Mouse (Mus musculus) cerebellum, postnatal 10 days (tissue): ENCODE measurements around the gene Thsd4.

ENCODE experiments used
- DNase-seq, 2 experiments: peaks; one replicate each; pipeline ENCODE4 v3.0.0; 2021; ENCODE audit warnings: mixed read lengths in 2 of 2

The Thsd4 gene

GRCm38 (mm10) chr9:60054951-60055350 lies 466.9 kb downstream of the Thsd4 start:
- DNase-seq = no peak

DNA sequence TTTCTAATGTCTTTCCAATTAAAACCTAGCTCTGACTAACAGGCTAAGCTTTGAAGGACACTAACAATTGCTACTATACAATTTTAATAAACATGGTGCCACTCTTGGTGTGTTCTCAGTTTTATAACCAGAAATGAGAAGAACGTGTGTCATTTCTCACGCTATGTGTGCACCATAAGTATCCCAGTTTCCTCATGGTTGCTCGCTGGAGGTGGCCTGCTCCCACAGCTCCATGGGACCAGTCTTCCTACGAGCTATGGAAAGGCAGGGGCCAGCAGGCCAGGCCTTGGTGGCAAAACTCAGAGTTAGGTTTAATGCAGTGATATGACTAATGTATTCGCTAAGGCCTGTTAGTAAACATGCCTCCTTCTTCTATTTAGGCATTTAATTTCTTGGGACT lies 468.7 kb downstream of the Thsd4 start:
- no peak for DNase-seq

- peak in 1 of 2 experiments; percentile 11 for DNase-seq
These were observed 469.4 kb downstream of the Thsd4 start for GRCm38 (mm10) chr9:60052415-60052814.

DNA sequence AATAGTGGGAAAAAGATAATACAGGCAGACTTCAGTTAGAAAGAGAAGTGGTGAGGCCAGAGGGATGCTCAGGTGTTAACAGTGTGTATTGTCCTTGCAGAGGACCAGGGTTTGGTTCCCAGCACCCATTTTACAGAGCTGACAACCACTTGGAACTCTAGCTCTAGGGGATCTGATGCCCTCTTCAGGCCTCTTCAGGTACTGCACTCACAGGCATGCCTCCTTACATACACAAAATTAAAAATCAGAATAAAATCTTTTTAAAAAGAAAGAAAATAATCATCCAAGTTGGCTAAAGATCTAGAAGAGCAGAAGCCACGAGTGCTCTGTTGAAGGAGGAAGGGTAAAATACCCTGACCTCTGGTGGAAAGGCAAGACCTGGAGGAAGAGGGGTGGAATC lies 478.7 kb downstream of the Thsd4 start:
- DNase-seq = no peak

GRCm38 (mm10) chr9:60034883-60035282 lies 487.0 kb downstream of the Thsd4 start:
- no peak for DNase-seq

GRCm38 (mm10) chr9:60027234-60027633 lies 494.6 kb downstream of the Thsd4 start:
- DNase-seq = no peak

GRCm38 (mm10) chr9:60026795-60027194 lies 495.1 kb downstream of the Thsd4 start:
- DNase-seq = no peak

DNA sequence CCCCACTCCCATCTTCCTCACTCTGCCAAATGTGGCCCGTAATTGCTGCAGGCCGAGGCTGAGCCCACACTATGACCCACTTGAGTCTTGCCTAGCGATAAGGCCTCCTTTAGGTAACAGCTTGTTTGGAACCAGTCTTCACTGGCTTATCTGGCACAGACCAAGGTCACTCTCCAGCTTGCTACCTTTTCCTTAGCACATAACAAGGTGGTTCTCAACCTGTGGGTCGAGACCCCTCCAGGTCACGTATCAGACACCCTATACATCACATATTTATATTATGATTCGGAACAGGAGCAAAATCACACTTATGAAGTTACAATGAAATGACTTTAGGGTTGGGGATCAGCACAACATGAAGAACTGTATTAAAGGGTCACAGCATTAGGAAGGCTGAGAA lies 495.9 kb downstream of the Thsd4 start:
- DNase-seq = no peak

DNA sequence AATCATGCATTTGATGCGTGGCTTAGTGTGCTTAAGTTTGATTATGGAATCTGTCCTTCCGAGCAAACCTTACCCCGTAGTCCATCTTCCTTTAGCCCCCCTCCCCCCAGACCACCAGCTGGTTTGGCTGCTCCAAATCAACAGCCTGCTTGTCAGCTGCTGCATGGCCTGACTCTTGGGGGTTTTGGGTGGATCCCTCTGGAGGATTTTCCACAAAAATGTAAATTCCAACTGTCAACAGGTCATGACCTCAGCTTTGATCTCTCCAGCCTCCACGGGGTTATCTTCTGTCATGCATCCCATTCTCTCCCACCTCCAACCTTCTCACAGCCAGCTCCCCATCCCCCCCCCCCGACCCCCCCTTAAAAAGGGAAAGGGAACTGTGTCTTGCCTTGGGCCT lies 496.9 kb downstream of the Thsd4 start:
- peak; percentile 30 to 35 for DNase-seq

DNA sequence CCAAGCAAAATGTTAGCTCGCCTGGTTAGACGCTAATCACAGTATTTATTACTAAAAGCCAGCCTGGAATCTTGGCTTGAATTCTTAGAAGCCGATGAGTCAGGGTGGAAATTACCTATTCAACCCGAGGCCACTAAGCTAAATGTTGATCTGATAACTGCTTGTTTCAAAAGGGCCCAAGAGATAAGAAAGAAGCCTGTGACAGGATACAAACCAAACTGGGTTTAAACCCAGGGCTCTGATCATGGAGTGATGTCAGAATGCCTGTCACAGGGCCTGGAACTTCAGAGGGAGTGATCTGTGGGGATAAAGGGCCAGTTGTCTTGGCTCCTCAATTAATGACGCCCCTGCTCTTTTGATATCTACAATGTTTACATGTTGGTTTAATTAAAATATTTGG lies 497.3 kb downstream of the Thsd4 start:
- no peak for DNase-seq

DNA sequence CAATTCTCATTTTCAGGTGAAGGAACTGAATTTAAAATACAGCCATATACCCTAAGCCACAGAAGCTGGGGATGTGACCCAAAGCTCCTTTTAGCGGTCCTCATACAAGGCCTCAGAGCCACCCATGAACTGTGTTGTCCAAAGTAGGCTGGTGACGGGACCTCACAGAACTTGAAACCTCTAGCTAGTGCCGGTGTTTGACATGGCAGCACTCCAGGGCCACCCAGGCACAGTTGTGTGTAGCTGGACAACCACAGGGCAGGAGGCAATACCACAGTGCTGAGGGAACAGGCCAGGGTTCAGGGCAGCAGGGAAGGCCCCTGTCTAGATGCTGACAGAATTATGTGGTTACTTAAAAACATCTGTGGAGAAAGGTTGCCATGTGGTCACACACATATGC lies 499.5 kb downstream of the Thsd4 start:
- DNase-seq = no peak

GRCm38 (mm10) chr9:60020444-60020843 lies 501.4 kb downstream of the Thsd4 start:
- no peak for DNase-seq

- DNase-seq = peak in 1 of 2 experiments; percentile 39
These were observed 511.6 kb downstream of the Thsd4 start for GRCm38 (mm10) chr9:60010285-60010684.

DNA sequence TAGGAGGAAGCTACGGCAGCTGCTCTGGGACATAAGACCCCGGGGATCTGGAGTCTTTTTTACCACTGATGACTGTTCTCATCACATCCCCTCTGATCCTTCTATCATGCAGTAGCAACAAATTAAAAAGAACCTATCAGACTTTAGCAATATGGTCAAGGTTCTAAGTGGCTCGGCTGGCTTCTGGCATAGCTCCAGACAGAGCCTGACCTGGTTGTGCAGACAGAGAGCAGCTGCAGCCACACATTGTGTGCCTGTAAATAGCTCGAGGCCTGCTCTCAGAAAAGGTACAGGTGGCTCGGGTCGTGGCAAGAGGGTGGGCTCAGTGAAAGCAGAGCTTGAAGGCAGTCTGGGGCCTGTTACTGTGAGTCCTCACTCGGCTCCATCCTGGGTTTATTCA lies 512.9 kb downstream of the Thsd4 start:
- DNase-seq = peak; percentile 57 to 63

- no peak for DNase-seq
These were observed 519.5 kb downstream of the Thsd4 start for GRCm38 (mm10) chr9:60002323-60002722.

DNA sequence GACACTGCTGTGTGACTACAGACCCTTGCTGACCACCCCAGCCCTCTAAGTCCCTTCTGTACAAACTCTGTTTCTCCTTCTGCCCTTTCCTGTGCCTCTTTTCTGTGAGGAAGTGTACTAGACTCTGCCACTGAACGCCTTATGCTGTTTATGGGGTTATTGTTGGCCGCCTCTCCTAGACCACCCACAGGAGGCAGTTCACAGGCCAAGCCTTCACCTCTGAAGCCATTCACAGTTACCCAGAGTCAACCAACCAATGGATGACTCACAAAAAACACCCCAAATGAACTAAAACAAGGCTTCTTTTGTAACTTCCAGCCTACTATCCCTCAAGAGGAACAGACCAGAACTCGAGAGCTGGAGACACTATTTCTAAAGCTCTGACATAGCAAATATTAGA lies 520.4 kb downstream of the Thsd4 start:
- DNase-seq = no peak

GRCm38 (mm10) chr9:59997725-59998124 lies 524.1 kb downstream of the Thsd4 start:
- no peak for DNase-seq

DNA sequence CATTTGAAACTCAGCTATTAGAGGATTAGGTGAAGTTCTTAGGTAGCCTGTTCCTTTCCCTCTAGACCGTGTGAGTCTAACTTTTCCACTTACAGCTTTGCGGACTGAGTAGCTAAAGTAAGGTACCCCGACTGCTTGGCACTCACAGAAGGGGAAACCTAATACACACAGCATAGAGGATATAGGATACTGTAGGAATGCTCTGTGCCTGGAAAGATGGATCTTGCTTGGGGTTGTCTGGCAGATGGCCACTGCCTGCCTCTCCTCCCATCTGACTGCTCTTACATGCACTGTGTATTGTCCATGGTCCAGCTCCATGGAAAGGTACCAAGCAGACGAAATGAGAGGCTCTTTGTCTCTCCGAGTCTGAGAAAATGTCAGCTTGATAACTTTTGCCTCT lies 530.4 kb downstream of the Thsd4 start:
- DNase-seq = peak; percentile 19 to 27

DNA sequence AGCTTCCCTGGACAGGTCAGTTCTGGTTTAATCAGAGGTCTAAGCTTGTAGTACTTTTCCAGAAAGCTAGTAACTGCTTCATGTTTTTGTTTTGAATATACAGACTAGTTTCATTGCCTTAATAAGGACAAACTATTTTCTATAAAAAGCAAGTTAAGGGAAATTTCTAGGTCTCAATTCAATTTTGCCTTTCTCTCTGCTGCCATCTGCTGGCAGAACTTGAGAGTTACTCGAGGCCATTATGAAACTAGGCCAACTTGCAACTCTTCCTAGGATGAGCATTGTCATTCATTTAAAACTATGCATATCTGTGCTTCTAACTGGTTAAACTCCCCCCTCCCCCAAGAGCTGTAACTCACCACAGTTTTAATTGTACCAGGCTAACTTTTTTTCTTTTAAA lies 532.0 kb downstream of the Thsd4 start:
- DNase-seq = peak; percentile 79 to 85

- no peak for DNase-seq
These were observed 535.8 kb downstream of the Thsd4 start for GRCm38 (mm10) chr9:59985900-59986572.

- no peak for DNase-seq
These were observed 540.7 kb downstream of the Thsd4 start for GRCm38 (mm10) chr9:59981116-59981515.

GRCm38 (mm10) chr9:59971263-59971662 lies 550.6 kb downstream of the Thsd4 start:
- no peak for DNase-seq

DNA sequence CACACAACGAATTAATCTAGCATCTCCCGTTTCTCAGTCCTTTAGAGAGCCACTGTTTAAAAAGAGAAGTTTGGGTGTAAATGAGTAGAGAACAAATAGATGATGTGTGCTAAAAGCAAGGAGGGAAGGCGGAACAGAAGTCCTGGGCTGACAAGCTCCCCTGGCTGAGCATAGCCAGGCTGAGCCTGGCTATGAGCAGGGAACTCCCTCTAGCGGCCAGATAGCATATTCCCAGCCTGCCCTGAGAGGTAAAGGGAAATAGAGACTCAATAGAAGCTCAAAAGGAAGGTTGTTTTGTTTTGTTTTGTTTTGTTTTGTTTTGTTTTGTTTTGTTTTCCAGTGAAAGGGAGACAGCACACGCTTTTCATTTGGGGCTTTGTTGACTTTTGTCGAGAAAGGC lies 552.5 kb downstream of the Thsd4 start:
- DNase-seq = peak; percentile 86 to 90

DNA sequence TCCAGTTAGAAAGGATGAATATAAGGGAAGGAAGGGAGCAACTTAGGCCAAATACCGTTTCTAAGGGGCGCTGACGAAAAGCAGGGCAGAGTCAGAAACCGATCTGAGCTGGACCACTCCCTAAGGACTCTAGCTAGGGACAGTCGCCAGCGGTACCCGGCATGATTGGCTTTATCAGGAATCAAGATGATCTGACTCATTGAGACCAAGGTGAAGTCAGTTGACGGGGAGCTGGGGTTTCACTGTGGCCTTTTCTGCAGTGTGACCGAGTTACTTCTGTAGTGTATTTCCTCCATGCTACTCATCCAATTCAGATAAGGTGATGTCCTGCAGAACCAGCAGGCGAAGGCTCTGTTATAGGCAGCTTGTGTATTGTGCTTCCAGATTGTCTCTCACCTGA lies 556.8 kb downstream of the Thsd4 start:
- DNase-seq = no peak

GRCm38 (mm10) chr9:59964367-59964766 lies 557.5 kb downstream of the Thsd4 start:
- DNase-seq = no peak
